Mouse (Mus musculus) megakaryocyte, embryonic 14.5 days (primary cell): ENCODE data around the gene Gm2a.

Experiments
- FLI1 ChIP-seq: IDR thresholded peaks from 2 replicates; pipeline ENCODE4 v1.6.1; 2012; ENCODE audit warnings: low read length, inconsistent platforms, mixed read lengths
- GATA1 ChIP-seq: IDR thresholded peaks from 3 replicates; pipeline ENCODE4 v1.6.1; 2012; ENCODE audit warnings: mixed read lengths, low read length, inconsistent platforms, borderline replicate concordance

DNA sequence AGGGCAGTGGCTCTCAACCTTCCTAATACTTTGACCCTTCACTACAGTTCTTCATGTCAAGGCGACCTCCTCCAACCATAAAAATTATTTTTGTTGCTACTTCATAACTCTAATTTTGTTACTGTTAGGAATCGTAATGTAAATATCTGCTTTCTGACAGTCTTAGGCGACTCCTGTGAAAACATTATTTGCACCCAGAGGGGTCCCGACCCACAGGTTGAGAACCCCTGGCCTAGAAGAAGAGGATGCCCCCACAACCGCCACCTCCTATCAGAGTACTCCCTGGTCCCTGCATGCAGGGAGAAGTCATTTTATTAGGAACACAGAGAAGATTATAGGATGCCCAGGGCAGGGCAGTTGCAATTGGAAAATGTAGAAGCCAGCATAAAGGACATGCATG lies 26.6 kb upstream of the Gm2a start:
- TF ChIP-seq FLI1 = no peak
- no peak for TF ChIP-seq GATA1
